Mouse (Mus musculus) thymus, postnatal 0 days (tissue): ENCODE data around the gene Skp2. TPM values are rescaled to one million over a fixed set of nuclear protein-coding genes. Genes with fewer than 3 reads are reported as not detected.
"Not testable (repeated sequence)": the region's sequence is repeated elsewhere in the genome, so short reads cannot be mapped to it uniquely, and the experiment has no call there.

Source experiments
- DNase-seq: peaks from one replicate; pipeline ENCODE4 v3.0.0-alpha.2; 2015; ENCODE audit warnings: low spot score
- polyA plus RNA-seq: library from polyadenylated mRNA; unstranded; fragments of >200 nt; fragmentation: Nextera tagmentation; extraction: Ambion mirVana; gene quantifications from 2 replicates; pipeline ENCODE4 v1.2.1, GENCODE M21; 2015

Skp2 gene
- 32.5 and 33.7 TPM in 2 replicates for polyA plus RNA-seq

DNA sequence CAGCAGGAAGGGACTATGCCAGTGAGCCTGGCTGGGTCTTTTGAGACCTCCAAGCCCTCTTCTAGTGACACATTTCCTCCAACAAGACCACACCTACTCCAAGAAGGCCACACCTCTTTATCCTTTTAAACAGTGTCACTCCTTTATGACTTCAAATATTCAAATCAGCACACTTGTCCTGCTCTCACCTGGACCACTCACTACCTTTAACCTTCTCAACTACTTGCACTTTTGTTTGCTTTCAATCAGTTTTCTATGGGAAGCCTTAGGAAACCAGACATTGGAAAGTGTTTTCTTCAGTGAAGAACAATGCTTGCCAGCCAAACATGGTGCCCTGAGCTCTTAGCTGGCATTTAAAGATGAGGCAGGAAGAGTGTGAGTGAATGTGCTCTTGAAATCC lies at the start of gene Skp2:
Skp2 (minus strand) TSS at position 101 of the 400 bp plus-strand sequence.
- DNase-seq, result no peak

DNA sequence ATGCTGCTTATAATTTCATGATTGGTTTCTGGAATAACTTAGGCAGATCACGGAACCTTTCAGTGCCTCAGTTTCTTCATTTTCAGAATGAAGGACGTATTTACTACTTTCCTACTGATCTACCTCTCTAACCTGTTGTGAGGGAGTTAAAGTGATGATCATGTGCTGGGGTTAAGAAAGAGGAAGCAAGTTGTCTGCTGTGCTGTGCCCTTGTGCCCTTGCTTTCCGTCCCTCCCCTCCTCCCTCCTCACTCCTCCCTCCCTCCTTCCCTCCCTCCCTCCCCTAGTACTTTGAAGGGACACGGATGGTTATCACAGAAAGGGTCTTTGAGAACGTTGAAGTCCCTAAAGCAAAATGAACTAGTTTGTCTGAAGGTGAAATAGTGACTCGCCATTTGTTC lies 43.2 kb upstream of the Skp2 start:
- DNase-seq, result no peak

DNA sequence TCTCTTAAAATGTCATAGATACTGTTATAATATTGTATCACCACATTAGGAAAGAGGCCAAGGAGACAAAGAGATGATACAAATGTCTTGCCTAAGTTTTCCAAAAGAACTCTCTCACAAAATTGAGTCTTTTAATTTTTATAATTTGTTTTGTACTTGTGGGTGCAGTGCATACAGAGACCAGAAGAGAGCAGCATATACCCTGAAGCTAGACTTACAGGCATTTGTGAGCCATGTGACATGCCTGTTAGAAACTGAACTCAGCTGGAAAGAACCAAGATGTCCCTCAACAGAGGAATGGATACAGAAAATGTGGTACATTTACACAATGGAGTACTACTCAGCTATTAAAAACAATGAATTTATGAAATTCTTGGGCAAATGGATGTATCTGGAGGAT lies 37.5 kb upstream of the Skp2 start:
- not testable (repeated sequence) for DNase-seq

DNA sequence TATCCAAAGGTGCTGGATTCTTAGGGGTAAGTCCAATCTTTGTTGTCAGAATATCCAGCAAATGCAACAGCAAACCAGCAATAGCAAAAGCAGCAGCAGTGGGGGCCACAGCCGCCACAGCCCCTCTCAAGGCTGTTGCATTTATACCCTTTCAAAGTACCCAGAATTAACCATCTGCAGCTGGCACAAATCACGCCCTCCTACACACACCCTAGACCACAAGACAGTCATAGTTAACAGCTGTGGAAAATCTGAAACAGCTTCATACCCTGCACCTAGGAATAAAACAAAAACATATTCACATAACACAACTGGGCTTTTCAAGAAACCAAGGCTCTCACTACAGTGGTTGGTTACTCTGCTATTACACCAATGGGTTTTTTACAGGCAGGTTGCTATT lies 34.6 kb upstream of the Skp2 start:
- no peak for DNase-seq

DNA sequence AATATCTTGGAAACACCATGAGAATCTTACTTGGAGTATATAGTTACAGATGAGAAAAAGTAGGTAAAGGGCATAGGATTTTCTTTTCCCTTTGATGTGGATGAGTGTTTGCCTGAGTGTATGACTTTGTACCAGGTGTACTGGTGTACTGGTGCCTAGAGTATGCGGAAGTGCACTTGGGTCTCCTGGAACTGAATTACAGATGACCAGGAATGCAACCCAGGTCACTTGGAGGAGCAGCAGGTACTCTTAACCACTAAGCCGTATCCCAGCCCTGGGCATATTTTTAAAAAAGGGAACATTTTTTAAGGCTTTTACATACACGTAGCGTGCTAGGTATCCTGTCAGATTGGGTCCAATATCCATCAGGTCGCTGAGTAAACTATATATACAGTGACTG lies 28.8 kb upstream of the Skp2 start:
- no peak for DNase-seq

DNA sequence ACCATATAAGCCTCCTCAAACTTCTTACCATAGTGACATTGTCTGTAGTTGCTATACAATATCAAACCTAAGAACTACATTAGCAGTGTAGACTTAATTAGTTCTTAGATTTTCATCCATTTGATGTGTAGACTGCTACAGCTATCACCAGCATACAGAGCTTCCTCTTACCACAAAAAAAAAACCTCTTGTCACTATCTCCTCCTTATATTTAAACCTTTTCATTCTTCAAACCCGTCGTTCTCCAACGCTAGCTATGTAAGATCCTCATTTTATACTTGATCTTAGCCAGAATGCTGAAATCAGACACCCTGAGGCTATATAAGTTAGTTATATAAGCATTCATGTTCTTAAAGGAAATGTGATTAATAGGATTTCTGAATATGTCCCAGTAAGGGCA lies 21.8 kb upstream of the Skp2 start:
- no peak for DNase-seq

DNA sequence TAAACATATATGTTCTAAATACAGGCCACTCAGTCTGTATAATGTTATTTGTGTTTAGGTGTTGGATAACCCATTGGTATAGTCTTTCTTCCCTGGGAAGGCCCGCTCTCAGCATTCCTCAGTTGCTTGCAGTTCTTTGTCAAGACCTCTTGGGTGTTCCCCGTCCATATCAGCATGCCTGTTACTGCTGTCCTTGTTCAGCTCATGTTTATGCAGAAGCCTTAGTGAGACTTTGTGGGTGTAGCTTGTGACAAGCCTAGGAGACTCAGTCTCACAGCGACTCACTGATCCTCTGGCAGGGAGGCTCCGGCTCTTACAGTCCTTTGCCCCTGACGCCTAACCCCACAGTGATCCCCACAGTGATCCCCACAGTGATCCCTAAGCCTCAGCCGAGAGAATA lies 8.9 kb upstream of the Skp2 start:
- no peak for DNase-seq

DNA sequence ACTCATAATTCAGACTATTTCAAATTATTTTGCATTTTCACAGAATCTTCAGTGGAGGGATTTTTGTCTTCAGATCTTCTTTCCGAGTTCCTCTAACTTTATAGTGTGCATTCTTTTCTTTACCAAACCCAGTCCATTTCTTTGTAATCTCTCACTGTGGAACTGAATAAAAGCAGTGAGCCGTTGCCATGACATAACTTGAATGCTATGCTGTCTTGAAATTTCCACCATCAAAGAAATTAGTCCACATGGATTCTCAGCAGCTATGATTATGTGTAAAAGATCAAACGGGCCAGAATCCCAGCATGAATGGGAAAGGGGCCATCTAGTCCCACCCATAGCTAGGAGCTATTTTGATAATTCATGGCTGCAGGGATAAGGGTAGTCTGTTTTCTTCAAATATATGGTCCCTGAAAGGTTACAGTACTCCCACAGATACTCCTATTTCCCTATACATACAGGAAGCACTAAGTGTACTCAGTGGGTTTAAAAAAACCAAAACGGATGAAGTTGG lies 7.4 kb upstream of the Skp2 start:
- DNase-seq, result no peak

DNA sequence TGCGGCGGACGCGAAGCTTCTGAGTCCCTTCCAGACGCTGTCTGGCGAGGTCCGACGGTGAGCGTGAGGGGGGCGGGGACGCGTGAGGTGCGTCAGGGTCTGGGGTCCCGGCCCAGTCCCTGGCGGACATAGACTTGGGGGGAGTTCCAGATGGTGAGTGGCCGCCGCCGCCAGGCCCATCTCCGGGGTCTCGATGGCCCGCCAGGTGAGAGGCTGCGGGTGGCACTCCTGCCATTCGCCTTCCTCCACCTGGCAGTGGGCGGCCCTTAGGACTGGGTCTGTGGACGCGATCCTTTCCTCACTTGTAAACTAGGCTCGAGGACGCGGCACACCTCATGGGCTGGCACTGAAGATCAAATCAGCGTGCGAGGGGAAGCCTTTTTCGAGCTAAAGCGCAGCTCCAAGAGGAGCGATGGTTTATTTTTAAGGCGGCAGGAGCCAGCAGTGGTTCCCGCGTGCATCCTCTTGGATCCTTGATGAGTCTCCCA lies 14.5 kb downstream of the Skp2 start:
- no peak for DNase-seq

DNA sequence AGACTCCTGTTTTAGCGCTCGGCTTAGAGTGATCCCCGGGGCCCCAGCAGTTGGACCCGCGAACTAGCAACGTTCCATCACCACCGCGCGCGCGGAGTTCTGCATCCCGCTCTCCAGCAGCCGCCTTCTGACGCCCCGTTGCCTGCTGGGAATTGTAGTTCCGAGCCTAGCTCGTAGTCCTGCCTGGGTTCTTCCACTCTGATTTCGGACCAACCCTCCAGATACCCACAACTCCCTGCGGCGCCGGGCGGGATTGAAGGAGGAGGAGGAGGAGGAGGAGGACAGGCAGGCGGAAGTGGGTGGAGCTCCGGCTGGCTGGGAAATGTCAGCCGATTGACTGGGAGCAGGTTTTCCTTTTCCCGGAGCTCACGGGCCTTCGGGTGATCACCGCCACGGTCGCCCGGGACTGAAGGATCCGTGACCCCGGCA lies 15.0 kb downstream of the Skp2 start, which contains the start of gene Lmbrd2:
Lmbrd2 (plus strand) TSS at position 299 of the 429 bp plus-strand sequence.
- peak; percentile 94 for DNase-seq

DNA sequence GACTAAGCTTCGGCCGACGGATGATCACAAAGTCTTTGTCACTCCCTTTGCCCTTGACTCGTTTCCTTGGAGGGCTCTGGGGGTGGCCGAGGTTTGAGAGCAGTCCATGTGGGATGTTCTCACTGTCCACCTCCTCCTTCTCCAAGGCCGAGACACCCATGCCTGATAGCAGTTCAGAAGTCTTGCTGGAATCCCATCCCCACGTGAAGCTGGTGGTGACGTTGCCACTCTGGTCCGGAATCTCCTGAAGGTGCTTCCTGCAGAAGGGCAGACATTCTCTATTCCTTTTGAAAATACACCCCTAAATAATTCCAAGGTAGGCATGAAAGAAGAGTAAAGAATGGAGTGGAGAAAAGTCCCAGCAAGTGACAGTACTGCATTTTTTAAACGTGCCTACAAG lies 15.8 kb downstream of the Skp2 start:
- no peak for DNase-seq

DNA sequence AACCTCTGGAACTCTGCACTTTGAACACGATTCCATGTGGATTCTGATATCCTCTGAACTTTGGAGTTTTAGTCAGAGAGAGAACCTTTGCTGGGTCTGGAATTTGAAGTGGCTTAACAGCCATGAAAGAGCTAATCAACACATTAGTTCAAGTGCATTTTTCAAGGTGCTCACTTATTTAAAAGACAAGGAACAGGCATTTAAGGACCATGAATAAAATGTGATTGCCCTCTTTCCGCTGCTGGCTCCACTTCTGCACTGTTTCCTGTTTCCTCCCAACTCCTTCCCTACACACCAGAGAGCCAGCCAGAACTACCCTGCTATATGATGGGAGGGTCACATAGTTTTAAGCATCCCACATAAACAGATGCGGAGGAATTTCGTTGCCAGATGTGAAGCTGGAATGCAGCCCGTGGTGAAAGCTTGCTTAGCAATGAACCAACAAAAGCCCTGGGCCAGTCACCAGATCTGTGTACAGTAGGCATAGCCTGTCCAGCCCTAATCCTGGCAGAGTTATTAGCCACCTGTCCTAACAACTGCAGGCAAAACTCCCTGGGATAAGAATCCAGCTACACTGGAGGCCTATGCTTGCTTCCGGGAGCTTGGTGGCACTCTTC lies 20.2 kb downstream of the Skp2 start:
- DNase-seq, result no peak

DNA sequence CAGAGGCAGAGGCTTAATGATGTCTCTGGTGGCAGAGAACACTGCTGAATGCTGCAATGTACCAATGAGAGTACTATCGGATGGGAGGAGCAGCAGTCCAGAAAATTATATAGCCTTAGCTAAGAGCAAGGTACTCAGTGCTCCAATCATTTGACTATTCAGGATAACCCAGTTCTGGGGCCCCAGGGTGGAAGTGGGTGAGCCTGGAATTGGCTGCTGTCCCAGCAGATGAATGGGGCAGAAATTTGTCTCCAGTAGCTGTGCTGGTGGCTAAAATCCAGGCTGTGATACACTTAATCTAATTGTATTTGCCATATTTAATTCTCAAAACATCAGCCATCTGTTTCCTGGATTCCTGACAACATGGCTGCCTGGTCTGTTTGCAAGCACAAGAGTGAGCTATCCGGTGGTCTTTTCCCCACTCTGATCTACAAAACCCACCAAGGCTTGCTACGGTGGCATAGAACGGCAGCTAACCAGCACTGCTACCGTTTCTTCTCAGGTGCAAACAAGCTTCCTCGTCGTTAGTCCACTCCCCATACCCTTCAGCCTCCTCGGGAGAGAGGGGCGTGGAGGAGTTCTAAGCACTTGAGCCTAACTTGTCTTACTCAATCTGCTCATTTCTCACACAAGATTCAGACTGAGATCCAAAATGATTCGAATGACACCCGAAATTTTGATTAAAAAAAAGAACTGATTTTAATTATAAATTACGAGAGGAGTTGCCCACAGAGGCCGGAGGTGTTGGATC lies 22.4 kb downstream of the Skp2 start:
- DNase-seq, result no peak

DNA sequence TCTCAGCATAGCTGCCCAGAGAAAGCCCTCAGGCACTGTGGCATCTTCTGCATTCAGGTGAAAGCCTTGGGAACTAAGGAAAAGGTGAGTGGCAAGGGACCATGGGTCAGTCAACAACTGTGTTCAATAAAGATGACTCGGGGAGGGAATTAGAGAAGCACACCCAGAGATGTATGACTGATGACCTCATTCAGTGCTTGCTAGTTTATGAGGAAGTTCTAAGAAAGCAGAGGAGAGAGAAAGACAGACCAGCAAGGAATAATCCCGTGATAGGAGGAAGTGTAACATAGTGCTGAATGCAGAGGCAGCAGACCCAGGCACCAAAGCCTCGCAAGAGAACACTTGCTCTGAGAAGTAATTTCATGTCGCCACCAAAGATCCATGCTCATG lies 23.7 kb downstream of the Skp2 start:
- DNase-seq, result no peak

DNA sequence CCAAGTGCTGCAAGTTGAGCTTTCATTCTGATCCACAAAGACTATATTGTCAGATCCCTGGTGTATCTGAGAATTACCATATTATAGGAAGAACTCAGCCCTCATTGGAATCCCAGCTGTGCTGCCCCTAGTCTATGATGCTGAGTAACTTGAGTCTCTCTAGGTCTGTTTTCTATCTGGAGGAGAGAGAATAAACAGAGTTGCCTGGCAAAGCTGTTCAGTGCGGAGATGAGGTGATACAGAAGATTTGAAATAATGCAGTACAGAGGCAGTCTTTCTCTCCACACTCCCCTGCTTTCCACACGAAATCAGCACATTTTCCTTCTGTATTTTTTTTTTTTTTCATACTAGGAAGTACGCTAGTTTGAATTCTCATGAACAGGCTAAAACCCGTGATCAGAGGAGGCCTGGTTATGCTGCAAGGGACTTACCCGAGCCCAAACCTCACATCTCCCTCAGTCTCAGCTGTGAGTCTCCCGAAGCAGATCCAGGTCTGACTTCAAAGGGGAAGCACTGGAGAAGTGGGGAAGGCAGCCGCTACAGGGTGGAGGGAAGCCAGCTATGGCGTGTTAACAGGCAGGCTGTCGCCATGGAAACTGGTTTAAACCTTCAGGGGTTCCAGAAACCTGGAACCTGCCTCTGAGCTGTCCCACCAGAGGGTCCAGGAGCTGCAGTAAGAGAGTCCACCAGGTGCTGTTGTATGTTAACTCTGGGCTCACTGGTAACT lies 24.3 kb downstream of the Skp2 start:
- no peak for DNase-seq

DNA sequence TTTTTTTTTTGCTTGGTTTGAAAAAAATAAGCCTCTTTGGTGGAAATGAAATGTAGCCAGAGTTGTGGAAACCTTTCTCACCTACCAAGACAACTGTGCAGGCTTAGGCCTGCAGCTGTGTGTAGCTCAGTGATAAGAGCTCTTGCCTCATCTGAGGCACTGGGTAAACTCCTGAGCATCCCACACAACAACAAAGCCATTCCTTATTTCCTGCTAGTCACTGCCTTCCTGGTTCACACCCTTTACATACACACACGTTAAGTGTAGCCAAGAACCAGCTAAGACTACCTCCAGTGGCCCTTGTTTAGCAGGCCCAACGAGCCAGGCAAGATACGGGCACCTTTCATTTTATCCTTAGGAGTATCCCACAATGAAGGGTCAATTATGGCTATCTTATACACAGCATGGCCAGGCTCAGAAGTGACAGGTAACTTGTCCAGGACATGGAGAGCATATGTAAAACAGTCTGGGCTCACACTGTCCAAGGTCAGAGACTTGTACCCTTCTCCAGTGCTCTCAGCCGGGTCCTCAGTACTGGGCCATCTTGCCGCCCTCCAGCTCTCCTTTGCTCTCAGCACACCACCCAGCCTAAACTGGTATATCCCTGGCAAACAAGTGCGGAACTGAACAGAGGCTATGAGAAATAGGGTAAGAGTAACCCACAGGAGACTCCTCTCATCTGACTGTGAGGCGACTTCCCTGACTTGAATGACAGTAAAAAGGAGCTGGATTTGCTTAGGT lies 28.0 kb downstream of the Skp2 start:
- DNase-seq, result no peak

DNA sequence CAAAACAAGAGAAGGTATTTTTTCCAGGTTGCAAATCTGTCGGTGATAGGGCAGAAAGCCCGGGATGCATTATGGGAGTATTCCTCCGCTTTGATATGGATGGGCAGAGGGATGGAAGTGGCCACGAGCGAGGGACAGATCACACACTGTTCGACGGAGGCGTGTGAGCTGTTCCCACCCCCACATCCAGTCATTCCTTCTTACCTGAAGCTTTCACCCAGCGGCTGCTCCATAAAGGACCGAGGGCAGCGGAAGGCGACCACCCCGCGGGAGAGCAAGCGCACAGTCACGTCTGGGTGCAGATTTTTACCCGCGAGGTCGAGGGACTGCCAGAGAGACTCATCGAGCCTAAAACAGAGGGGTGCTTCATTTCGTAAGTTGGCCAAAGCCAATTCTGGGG lies 30.4 kb downstream of the Skp2 start:
- no peak for DNase-seq

DNA sequence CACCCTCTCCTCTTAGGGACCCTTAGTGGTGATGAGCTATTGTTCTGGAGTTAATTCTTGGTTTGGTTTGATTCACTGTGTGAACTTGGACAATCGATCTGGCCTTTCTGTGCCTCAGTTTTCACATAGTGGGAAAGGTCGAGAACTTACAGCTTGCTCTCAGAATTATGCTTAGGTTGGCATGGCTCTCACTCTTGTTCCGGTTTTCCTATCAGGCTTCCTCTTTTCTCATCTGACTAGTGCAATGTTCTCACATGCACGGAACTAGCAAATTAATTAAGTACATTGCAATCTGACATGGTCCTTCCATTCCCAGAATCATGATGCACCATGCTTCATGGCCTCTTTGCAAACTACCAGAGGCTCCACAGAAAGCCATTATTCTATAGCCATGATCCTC lies 32.2 kb downstream of the Skp2 start:
- DNase-seq, result no peak

DNA sequence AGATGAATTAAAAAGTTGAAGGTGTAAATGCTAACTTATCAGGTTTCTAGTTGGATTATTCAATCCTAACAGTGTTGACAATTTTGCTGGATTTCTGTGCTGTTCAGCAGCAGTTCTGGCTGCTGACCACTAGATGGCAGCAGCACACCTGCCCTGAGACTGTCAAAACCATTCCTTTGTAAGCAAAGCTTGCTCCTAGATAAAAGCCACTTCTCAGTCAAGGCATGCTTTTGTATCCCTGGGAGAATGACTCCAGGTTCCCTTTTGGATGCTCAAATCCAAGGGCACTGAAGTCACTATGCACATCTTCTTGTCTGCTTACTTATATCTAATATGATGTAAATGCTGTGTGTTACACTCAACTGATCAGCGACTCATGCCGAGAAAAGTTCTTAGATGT lies 35.1 kb downstream of the Skp2 start:
- peak; percentile 54 for DNase-seq

DNA sequence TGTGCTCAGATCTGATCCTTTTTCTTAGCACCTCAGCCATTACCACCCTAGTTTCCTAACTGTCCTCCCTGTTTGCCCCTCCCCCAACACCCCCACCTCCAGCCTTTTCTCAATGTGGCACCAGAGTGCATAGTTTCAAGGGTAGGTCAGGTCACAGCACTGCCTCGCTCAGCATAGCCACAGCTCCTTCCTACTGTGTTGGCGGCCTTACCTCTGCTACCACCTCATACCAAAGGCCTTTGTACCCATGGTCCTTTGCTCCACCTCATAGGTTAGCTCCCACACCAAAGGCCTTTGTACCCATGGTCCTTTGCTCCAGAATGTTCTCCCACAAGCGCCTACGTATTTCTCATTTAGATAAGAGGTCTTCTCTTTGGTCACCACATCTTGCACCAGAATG lies 36.4 kb downstream of the Skp2 start:
- no peak for DNase-seq

DNA sequence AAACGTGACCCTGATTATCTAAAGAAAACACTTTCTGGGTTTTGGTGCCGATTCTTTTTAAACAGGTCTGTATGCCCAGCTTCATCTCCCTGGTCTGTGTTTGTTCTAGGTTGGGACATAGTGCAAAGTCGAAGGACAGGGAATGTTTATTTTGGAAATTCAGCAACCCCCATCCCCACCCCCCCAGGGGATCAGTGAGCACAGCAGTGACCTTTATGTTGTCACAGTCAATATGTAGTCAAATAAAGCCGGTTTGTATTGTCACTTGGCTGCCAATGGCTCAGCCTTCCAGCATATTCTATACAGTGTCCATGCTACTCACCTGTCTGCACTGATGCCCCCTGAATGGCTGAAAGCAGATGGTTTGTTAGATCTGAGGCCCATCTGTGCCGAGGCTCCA lies 40.6 kb downstream of the Skp2 start:
- DNase-seq, result no peak
